Mouse (Mus musculus): ENCODE results near the gene Pus7l. TPM values are rescaled to one million over a fixed set of nuclear protein-coding genes. Genes with fewer than 3 reads are reported as not detected.

Pus7l gene
- total RNA-seq, 4 experiments from 2014 or later, result 2.6 to 3.6 (median 3.2) TPM

- DNase-seq (ENCODE audit: low spot score in 2 of 2), result no peak
Measured at GRCm38 (mm10) chr15:94478706-94479105, 64.6 kb downstream of the Pus7l start.

GRCm38 (mm10) chr15:94477287-94477686 lies 66.1 kb downstream of the Pus7l start:
- no peak for DNase-seq (ENCODE audit: low spot score in 2 of 2)

GRCm38 (mm10) chr15:94475975-94476374 lies 67.4 kb downstream of the Pus7l start:
- no peak for DNase-seq (ENCODE audit: low spot score in 2 of 2)

Other genes with a start within 250 kb of the Pus7l start
- gene Adamts20, start 78.1 kb downstream of the Pus7l start, total RNA-seq (2022), result 10 to 100 TPM; 11.8 to 14.2 (median 13.2) TPM
- gene Irak4, start 96 bp upstream of the Pus7l start, total RNA-seq (2022), result 1 to 10 TPM; 1.7 to 5.0 (median 3.3) TPM
- 10 to 100 TPM; 45.4 to 55.3 (median 50.7) TPM for gene Twf1, start 46.3 kb upstream of the Pus7l start, total RNA-seq (2022)
- gene Tmem117, start 85.7 kb upstream of the Pus7l start, total RNA-seq (2022), result 1 to 10 TPM; 7.0 to 9.8 (median 7.7) TPM

Data from layer of hippocampus, adult 8-10 months (tissue).